Mouse (Mus musculus) left cerebral cortex, adult 6 months (tissue): Measurements from ENCODE around the gene Tom1. TPM values are rescaled to one million over a fixed set of nuclear protein-coding genes. Genes with fewer than 3 reads are reported as not detected.

Source experiments
- long read RNA-seq, 2 experiments: library from polyadenylated mRNA; unstranded; transcript quantifications; one replicate each; pipeline ENCODE4 v2.0.0; 2019 to 2020
- polyA plus RNA-seq: library from polyadenylated mRNA; unstranded; fragments of <200 nt; fragmentation: Nextera tagmentation; gene quantifications from 2 replicates; pipeline ENCODE4 v1.2.3, GENCODE M21; 2021

Gene Tom1
- polyA plus RNA-seq = 56.5 and 57.6 TPM in 2 replicates
- long read RNA-seq, experiment 1, transcript Tom1-202 (15 exons, 2,267 nt) = major isoform, 128 of 186 reads
- long read RNA-seq, experiment 1, partial matches to known transcripts = 9 of 186 reads
- long read RNA-seq, experiment 1, other reads (novel, unspliced or antisense) = 49 of 186 reads
- long read RNA-seq, experiment 2, transcript Tom1-202 (15 exons, 2,267 nt) = major isoform, 25 of 42 reads
- long read RNA-seq, experiment 2, partial matches to known transcripts = 5 of 42 reads
- long read RNA-seq, experiment 2, other reads (novel, unspliced or antisense) = 11 of 42 reads

GRCm38 (mm10) chr8:75033511-75034243 lies at the start of gene Tom1:
TSS of gene Tom1 (plus strand) at chr8:75033705.

GRCm38 (mm10) chr8:74993081-74993474 lies 40.4 kb upstream of the Tom1 start, which contains the start of gene Hmgxb4:
TSS of gene Hmgxb4 (plus strand) at chr8:74993356.

GRCm38 (mm10) chr8:75093399-75094156 lies 60.1 kb downstream of the Tom1 start, which contains the start of gene Hmox1:
TSS of gene Hmox1 (plus strand) at chr8:75093621.

GRCm38 (mm10) chr8:75109236-75109967 lies 75.9 kb downstream of the Tom1 start, which contains the start of gene Mcm5:
TSS of gene Mcm5 (plus strand) at chr8:75109569.

Other genes with a start within 250 kb of the Tom1 start
- 0.11 TPM in 1 of 2 replicates, not detected in the other for gene Isx, start 160.5 kb upstream of the Tom1 start, polyA plus RNA-seq
- 28.6 and 34.5 TPM in 2 replicates for gene Hmgxb4, start 40.3 kb upstream of the Tom1 start, polyA plus RNA-seq
- gene Hmox1, start 59.9 kb downstream of the Tom1 start, polyA plus RNA-seq = 1.8 and 4.1 TPM in 2 replicates
- 4.7 and 5.3 TPM in 2 replicates for gene Mcm5, start 75.9 kb downstream of the Tom1 start, polyA plus RNA-seq
- 31.4 and 65.1 TPM in 2 replicates for gene Rasd2, start 180.2 kb downstream of the Tom1 start, polyA plus RNA-seq